Mouse (Mus musculus) CD4-positive, CD25-positive, alpha-beta regulatory T cell, adult 4 months (primary cell): Measurements from ENCODE around the gene Casp12. TPM values are rescaled to one million over a fixed set of nuclear protein-coding genes. Genes with fewer than 3 reads are reported as not detected.

Source experiments
- polyA plus RNA-seq, 2 experiments: library from polyadenylated mRNA; unstranded; fragments of 100-300 nt; shearing (Covaris generic); gene quantifications; one replicate each; pipeline ENCODE4 v1.2.1; 2017

Casp12 gene
- polyA plus RNA-seq, 2 experiments from 2014 or later: 0.22 TPM; not detected in 1

Other genes starting within 250 kb of the Casp12 start
- gene Casp1, start 46.9 kb upstream of the Casp12 start, polyA plus RNA-seq: 10 to 100 TPM; 96.1 to 98.0 TPM
- gene Casp4, start 36.6 kb upstream of the Casp12 start, polyA plus RNA-seq: 100 to 1,000 TPM; 134 to 136 TPM